Mouse (Mus musculus) megakaryocyte, embryonic 14.5 days (primary cell): ENCODE data around the gene Edar.

Source experiments
- FLI1 ChIP-seq: IDR thresholded peaks from 2 replicates; pipeline ENCODE4 v1.6.1; 2012; ENCODE audit warnings: low read length, inconsistent platforms, mixed read lengths
- GATA1 ChIP-seq: IDR thresholded peaks from 3 replicates; pipeline ENCODE4 v1.6.1; 2012; ENCODE audit warnings: mixed read lengths, low read length, inconsistent platforms, borderline replicate concordance

DNA sequence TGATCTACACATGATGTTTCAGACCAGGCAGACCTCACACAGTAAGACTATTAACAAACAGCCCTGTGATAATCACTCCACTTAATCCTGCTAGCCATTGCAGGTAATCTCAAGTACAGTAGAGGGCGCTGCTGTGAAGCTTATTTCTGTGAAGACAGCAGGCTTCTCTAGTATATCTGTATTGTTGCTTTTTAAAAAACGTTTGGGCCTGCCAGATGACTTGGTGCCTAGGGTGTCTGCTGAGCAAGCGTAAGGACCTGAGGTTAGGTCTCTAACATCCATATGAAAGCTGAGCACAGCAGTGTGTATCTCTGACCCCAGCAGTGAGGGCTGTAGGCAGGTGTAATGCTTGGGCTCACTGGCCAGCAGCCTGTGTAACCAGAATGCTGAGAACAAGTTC, 115.6 kb downstream of the Edar start:
- TF ChIP-seq FLI1 (no peak), GATA1 (no peak)
